12 mouse cellular contexts compared by ENCODE assay signal in genomic region chr12:100375801-100376200, GRCm38 (mm10).
"Had no signal": no experiment of that assay in that cellular context is flagged by ENCODE, and none has a peak within 500 bp of the region (broad histone marks: within the 10 kb centered on the region; RNA-seq: fewer than 3 reads in every experiment).

No protein-coding gene starts in this region.

- DNase-seq: left cerebral cortex, postnatal 4 days; liver; liver, embryonic 13.5 days; liver, postnatal 0 days; lung, adult 18-20 months; lung, adult 2 months; lung, embryonic 14.5 days; lung, postnatal 10 days; lung, postnatal 14 days; lung, postnatal 36 days; lung, postnatal 4 days; midbrain, embryonic 14.5 days had no signal
